Mouse (Mus musculus) kidney, postnatal 10 days (tissue): ENCODE measurements at regions not wholly inside any gene's neighbourhood (a gene's known extent, or its start where the extent isn't known, plus 50 kb on each side); places are given as distances from the start of the nearest gene placed in this dataset.
A peak's percentile ranks its signal among the peaks of the same experiment; 100 is the strongest.

ENCODE experiments used
- DNase-seq: peaks from one replicate; pipeline ENCODE4 v3.0.0; 2021; ENCODE audit warnings: mixed read lengths

DNA sequence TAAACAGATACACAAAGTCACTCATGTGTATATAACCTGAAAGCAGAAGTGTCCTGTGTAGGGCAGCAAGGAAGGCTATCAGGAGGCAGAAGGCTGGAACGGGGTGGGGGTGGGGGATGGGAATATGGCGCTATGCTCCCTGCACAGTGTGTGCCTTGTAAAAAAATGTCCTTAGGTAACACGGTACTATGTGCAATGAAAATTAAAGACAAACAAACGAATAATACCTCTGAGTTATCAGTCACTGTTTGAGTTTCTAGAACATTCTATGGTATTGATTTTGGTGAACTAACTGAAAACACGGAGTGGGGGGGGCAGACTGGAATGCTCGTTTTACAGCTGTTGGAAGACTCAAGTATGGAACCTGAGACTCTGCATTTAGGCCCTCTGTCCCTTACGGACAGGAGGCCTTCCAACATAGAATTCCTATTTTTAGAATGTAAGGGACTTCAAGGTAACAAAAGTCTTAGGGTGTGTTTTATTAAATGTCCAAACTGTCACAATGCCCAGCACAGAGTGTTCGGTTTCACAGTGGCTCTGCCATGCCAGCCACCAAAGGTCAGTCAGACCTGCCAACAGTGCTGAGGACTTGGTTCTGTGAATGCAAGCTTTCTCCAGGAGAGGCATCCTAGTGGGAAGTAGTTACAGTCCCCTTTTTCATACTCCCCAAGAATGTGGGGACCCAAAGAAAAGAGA lies 240.6 kb downstream of the Ano6 start:
- no peak for DNase-seq

DNA sequence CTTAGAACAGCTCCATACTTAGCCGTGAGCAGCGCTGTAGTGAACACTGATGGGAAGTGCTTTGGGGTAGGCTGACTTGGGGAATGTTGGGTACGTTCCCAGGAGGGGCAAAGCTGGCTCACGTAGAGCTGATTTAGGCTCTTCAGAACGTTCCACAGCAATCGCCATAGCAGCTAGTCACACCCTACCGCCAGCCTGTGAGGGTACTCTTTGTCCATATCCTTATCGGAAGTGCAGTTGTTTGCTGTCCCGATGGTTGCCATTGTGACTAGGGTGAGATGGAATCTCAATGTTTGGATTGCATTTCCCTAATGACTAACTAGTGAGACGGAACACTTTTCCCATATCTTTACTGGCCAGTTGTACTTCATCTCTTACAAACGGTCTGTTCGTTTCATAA lies 244.6 kb downstream of the Ano6 start:
- no peak for DNase-seq

DNA sequence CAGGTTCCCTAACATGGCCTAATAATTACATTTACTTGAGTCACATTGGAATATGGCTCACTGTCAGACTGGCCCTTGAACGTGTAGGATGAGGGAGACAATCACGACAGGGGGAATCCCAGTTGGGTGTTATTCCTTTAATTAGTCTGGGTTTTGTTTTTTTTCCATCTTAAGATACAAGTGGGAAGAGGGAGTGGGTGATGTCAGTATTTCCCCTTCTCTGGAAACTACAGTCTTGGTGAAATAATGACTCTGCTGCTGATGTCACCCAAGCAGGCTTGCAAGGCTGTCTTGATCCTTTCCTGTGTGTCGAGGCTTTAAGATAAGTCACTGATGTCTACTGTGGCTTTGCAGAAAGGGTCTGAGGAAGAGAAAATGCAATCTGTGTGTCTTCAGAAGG lies 241.8 kb upstream of the Arid2 start:
- DNase-seq: no peak

DNA sequence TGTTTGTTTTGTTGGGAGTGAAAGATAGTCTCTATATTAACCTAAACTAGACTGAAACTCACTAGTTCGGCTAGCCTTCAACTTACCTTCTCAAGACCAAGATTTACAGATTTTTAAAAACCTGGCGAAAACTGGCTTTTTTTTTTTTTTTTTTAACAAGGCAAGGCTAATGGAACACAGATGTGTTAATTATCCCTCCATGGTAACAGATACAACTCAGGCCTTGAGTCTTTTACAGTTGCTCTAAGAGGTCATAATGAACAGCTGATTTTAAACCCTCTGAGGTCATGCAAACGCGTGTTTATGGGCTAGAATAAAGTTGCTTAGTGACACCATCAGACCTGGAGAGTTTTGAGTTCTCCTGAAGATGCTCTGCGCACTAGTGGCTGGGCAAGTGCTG lies 240.7 kb upstream of the Arid2 start:
- no peak for DNase-seq

DNA sequence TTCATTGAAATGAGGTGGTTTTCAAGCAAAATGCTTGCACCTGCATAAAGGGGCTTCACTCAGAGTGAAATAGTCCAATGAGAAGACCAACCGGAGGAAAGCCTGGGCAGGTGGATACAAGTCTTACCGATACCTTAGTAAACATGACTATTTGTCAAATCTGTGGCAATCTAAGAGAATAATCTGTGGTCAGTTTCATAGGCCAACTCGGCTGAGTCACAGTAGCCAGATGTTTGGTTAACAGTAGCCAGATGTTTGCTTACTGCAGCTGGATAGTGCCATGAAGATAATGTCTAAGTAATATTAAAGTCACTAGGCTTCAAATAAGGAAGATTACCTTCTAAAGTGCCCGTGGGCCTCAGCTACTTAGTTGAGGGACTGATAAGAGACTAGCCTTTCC lies 236.9 kb upstream of the Arid2 start:
- DNase-seq: no peak

DNA sequence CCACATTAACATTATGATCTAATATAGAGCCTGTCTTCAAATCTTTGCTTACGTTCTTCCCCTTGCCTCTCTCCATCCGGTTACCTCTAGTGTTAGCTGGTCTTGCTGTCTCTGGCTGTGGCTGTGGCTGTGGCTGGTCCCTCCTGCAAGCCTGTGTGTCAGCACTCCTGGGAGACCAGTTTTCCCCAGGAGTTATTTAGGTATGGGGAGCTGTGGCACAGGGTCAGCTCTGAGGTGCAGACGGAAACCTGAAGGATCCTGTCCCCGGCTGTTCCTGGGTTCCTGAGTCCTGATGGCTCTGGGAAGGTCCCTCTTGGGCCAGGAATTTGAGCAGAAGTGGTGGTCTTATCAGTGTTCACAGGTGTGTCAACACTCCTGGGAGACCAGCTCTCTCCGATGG lies 234.7 kb upstream of the Arid2 start:
- DNase-seq: no peak

DNA sequence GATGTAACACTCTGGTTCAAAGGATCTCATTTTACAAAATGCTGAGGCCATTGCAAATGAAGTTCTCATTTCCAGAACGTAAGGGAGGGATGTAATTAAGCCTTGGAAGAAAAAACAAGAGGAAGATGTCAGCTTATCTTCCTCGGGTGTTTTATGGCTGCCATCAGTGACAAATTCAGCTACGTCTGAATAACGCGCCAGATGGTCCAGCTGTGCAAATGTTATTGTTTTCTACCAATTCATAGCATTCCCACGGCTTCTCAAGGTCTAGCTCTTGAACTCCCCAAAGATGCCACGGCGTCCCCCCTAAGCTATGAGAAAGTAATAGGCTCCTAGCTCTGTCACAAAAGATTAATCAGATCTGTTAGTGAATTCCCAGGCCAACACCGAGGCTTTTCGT lies 232.0 kb upstream of the Arid2 start:
- peak; percentile 45 for DNase-seq

DNA sequence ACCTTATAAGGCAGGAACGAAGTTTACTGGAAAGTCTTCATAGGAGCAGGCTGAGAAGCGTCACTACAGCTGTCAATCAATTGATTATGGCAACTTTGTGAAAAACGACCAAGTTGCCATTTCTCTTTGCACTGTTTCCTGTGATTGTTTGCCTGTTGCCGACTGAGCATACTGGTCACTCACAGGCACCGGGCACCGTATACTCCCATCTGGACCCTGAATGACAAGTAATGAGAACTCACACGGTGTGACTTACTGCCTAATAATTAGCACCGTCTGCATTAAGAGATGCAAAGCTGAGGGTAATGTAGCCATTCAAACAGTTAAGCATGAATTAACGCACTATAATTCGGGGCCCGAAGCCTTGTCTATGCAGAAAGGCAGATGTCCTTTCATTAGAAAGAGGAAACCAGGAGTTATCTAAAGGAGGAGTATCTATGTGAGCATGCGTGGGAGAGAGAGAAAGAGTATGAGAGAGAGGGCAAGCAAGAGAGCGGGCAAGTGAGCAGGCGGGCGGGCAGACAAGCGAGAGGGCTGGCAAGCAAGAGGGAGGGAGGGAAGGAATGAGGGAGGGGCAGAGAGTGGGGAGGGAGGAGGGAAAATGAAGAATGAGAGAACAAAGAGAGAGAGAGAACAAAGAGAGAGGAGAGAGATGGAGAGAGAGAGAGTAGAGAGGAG lies 231.4 kb upstream of the Arid2 start:
- no peak for DNase-seq

DNA sequence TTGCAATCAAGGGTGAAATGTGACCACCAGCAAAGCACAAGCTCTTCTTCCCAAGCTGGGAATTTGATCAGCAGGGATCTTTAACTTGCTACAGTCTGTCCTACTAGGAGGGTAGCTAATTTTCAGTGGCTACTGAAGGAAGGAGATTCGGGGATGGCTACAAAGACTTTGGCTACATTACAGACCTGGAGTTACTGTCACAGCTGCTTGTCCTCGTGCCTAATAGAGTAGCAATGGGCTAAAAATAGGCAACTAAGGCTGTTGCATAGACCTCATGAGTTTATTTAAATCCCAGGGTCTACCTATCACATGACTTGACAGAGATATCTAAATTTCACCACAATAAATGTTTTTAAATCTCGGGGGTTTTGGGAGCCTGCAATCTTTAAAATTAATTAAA lies 227.7 kb upstream of the Arid2 start:
- no peak for DNase-seq

DNA sequence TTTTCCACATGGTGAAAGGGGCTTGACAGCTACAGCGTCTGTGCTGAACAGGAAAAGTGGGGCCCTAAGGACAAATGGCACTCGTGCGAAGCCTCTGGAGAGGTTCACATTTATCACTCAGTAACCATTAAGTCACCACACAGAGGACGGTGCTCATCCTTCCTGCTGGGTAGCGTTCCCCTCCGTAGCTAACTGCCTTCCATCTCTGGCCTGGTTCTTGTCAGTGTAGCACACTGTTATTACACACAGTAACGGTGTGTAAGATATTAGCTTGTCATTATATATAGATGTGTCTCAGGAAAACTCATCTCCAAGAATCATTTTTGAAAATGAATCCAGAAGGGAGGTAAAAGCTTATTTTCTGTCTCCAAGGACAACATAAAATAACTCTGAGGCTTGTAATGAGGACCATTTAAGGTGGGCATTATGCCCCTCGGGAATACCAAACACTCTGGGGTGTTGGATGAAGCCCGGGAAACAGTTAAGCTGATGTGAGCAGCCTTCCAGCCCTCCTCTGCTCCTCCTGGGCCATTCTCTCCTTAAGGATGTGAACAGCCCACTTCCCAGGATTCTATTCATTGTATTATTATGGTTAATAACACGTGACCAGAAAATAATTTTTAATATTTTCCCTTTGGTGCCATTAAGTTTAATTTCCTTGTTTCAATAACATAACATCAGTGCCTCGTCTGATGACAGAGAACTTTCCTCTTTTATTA lies 222.7 kb upstream of the Arid2 start:
- DNase-seq: no peak

DNA sequence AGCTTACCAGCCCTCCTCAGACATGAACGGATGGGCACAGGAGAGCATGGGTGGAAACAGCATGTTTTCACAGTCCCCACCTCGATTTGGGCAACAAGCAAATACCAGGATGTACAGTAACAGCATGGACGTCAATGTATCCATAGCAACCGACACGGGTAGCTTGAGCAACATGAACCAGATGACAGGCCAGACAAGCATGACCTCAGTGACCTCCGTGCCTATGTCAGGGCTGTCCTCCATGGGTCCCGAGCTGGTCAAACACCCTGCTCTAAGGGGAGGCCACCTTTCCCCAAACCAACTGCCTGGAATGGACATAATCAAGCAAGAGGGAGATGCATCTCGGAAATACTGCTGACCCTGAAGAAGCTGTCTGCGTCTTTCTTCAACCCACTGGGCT lies 211.7 kb upstream of the Arid2 start:
- DNase-seq: no peak

DNA sequence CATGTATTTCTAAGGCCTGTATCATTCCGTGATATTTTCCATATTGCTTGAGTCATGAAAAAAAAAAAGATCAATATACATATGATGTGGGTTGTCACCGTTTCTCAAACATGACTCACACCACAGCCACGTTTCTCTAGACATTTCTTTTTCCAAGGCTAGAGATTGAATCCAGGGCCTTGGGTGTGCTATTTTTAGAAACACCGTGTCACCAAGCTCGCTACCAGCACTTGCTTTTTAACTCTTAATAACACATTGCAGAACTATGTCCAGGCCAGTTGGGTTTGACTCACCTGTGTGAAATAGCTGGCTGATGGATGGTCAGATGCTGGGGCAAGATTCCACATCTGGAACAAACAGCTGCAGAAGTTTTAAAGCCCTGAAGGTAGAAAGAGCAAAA lies 209.6 kb upstream of the Arid2 start:
- DNase-seq: no peak

DNA sequence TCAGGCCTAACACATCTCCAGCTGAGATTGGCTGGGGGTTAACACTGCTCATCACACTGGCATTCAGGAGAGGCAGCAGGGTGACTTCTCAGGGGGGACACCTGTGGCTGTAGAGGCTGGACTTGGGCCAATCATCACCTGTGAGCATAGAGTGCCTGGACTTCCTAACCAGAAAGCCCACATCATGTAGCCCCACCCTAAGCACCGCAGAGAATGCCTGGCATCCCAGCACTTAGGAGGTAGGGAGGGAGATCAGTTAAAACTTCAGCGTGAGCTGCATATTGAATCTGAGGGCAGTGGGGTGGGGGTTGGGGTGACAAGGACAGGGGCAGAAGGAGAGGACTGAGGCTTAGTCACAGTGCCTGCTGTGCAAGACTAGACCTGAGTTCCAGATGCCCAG lies 208.7 kb upstream of the Arid2 start:
- DNase-seq: no peak

DNA sequence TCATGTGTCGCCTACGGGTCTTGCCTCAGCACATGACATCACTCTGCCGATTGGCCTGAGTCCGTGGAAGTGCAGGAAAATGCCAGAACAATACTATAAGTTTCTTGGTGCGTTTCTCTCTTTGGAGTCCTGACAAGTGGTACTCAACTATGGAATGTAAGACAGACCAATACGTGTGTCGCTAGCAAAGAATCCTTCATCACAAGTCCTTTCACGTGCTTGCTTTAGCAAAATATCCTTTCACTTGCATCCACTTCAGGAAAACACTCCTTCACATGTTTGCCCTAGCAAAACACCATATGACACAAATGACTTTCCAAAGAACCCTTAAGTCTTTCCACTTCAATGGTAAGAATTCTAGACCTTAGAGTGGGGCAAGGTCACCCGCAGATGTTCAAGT lies 197.6 kb upstream of the Arid2 start:
- no peak for DNase-seq

DNA sequence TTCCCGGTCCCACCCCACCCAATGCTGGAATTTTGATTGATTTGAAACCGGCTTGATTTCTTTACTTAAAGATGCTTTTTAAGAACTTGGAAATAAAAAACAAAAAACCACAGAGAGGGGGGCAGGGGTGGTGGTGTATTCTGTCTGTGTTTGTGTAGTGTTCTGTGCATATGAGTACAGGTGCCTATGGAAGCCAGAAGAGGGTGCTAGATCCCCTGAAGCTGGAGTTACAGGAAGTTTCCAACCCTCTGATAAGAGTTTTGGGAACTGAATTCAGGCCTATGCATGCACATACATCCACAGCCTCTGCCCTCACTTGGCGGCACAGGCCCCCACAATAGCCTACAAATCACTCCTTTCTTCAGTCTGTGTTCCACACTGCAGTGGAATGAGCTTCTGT lies 190.9 kb upstream of the Arid2 start:
- DNase-seq: no peak

DNA sequence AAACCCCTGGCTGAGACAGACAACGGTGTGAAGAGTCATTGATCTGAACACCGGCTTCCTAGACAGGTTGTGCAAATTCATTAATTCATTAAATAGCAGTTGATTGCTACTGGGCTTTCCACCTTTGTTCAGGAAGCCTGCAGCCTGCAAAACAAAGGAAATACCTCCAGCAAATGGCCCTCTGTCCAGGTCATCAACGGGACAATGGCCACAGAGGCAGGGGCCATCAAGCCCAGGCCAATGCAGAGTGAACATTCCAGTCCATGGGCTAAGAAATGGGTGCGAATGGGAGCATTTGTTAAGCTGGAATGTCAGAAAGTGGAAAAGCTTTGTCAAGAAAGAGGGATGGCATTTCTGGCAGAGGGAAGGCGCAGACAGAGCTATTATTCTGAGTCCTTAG lies 188.5 kb upstream of the Arid2 start:
- DNase-seq: no peak

DNA sequence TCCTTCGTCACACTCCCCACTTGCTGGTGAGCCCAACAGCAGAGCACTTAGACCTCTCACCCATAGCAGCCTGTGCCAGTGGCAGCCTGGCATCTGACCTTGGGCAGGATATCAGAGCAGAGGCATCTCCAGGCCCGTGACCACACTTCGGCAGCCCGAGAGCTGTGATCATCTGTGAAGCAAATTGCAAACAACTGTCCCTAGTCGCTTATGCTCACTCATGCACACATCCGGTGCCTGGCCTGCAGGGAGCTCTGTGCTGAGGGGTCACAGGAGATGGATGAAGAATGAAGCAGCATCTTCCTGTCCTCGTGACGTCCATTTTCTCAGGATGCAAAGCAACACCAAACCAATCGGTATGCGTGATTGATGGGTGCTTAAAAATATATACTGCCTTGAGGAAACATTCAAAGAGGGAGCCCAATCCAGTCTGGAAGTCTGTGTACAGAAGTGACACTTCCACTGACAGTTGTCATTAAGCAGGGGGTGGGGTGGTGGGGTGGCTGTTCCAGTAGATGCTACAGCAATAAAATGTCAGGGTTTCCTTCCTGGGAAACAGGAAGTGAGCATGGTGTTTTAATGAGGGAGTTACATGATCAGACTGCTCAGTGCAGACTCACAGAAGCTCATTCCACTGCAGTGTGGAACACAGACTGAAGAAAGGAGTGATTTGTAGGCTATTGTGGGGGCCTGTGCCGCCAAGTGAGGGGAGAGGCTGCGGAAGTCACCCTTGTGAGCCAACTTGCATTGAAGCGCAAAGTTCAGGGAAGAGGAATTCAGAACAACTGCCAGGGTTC lies 187.3 kb upstream of the Arid2 start:
- peak; percentile 26 for DNase-seq

DNA sequence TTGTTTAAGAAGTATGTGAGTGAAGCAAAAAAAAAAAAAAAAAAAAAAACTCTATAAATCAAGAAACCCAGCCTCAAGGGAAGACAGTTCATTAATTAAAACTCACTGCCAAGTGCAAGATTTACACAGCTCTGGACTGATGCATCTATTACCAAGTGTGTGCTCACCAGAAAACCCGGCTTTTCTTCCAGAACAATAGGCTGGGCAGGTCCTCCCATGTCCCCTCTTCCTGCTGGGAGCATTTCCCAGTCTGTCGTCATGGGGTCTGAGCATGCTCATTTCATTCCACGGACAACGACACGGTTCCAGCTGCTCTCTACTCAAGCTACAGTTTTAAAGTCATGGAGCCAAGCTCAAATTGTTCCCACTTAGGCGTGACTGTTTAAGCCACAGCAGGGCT lies 183.6 kb upstream of the Arid2 start:
- DNase-seq: peak; percentile 74

DNA sequence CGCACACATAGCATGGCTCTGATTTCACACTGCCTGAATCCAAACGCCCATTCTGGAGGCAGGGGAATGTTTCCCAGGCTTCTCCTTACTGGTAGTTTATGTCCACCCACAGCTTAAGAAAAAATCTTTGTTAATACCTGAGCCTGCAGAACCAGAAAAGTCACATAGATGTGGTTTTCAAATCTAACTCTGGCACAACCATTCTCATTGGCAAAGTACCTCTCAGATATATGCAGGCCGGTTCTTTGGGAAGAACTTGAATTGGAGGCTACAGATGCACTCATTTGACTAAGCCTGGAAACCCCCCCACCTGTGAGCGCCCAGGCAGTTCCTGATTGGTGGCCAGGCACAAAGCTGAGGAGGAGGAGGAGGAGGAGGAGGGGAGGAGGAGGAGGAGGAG lies 179.8 kb upstream of the Arid2 start:
- no peak for DNase-seq

DNA sequence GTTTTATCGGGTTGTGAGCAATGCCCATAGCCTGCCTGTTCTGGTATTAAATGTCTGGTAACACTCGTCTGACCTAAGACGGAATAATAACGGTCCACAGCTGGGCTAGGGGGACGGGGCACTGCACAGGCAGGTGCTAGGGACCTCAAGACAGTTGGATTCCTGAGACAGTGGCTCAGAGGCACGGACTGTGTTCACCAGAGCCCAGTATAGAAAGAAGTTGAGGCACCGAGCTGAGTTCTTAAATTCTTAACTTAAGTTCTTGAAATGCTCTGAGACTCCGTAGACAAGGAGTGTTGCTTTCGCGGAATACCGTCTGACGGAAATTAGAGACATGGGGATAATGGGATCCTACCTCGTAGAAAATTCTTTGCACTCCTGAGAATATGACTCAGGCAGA lies 174.2 kb upstream of the Arid2 start:
- DNase-seq: no peak

DNA sequence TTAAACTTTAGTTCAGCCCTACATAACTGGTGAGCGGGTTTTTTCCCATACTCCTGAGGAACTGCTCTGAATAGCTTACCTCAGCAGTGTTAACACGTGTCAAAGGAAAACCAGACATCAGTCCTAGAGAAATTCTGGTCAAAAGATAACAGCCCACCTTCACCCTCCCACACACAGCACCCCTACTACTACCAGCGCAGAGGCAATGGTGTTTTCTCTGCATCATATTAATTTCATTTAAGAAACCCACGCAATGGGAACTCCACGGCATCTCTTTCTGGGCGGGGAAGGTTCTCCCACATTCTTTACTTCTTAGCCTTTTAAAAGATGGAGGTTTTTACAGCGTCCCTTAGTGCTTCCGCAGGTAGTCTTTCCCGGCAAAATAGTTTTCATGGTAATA lies 172.7 kb upstream of the Arid2 start:
- DNase-seq: no peak

DNA sequence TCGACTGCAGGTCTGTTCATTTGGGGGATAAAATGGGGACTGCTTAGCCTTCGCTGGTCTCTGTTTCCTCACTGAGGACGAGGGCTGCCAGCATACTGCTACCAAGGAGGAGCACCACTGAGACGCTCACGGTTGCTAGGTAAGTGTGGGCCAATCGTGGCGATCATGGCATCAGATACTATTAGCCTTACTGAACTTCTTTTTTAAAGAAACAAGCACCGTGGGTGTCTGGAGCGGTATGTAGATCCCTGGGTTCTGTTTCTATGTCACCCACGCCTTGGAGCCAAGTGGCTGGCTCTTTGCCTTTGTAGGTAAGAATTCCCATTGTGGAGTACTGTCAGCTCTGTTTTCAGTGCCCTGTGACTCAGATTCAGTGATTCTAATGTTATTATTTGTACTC lies 172.1 kb upstream of the Arid2 start:
- no peak for DNase-seq

DNA sequence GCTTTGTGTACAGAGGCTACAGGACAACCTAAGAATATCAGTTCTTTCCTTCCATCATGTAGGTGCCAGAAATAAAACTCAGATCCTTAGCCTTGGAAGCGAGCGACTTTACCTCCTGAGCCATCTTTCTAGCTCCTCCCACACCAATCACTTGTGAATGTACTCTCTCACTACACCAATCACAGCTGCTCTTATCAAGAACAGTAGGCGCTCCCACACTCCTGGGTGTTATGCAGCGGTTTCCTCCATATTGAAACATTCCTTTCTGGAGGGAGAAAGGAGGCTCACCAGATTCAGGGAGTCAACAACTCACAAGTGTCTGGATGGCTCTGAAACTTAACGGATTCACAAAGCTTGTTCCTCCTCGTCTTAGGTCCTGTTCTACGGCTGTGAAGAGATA lies 168.1 kb upstream of the Arid2 start:
- no peak for DNase-seq

DNA sequence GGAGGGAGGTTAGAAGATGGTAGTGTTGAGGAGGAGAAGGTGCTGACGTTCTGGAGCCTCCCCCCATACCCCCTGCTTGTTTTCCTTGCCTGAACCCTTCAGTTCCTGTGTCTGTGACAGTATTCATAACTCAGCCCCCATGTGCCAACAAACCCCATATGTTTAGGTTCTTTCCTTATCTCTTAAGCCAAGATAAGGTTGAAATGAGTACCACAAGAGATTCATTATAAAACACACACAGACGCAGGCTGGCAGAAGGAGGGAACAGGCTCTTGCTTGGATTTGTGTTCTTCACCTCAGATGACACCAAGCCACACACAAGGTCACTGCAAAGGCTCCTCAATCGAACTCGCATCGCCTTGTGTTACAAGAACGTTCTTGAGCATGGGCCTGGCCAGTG lies 162.9 kb upstream of the Arid2 start:
- no peak for DNase-seq
